In the genomic region with DNA sequence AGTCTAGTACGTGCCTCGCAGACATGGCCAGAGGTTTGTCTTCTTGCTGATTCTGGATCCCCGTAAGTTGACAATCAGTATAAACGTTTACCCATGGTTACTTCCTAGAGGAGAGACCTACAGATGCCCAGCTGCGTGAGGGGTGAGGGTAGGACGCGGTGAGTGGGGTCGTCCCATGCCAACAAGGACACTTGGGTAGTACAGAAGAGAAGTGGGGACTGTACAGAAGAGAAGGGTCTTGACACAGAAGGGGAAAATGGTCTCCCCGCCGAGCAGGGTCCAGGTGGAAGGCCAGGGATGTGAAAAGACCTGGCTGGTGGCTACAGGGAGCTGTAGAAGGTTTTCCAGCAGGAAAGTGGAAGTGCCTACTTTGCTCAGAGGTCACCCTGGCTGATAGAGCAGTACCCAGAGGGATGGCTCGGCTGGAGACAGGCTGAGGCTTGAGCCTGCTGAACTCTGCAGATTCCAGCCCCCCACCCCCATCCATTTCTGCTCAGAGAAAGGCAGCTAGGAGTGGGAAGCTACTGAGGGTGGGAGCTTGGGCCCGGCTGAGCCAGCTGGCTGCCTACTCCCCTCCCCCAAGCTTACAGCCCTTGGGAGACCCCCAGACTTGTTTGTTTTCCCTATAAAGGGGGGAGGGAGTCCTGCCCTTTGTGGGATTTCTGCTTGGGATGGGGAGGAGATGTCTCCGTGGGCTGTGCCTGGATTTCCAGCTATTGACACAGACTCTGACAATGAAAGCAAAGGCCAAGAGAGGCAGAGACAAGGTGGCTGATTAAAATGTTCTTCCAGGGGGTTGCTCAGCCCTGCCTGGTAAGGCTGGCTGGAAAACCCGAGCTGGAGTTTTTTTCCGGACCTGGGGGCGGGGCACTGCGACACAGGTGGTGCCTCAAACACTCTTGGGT, we compare ENCODE assay signal across 7 mouse cellular contexts. TPM values are rescaled to one million over a fixed set of nuclear protein-coding genes. Genes with fewer than 3 reads are reported as not detected.
DNase-seq lines count a peak whose midpoint lies in the region; ATAC-seq and TF ChIP-seq lines count a peak whose summit lies in the region.

No protein-coding gene starts in this region.

- no peak for TF ChIP-seq RAD21 in MEL (IDR thresholded peaks at IDR 0.05; ENCODE audit: low read depth, low read length)

- H3K36me3 ChIP-seq in MEL (ENCODE audit: control insufficient read depth in 1 of 2, insufficient read depth in 2 of 2, low read length in 2 of 2): no peaks in the 10 kb centered on the region
- H3K36me3 ChIP-seq in heart, postnatal 0 days (replicated peaks; ENCODE audit: control insufficient read depth, insufficient read depth, low read length): no peaks in the 10 kb centered on the region
- H3K36me3 ChIP-seq in limb, embryonic 14.5 days (ENCODE audit: control insufficient read depth, insufficient read depth, low read length): no peaks in the 10 kb centered on the region
- no peaks in the 10 kb centered on the region for H3K36me3 ChIP-seq in stomach, embryonic 14.5 days (ENCODE audit: control insufficient read depth, insufficient read depth, low read length)

- no peak overlapping the region for H3K4me3 ChIP-seq in MEL (ENCODE audit: control insufficient read depth in 1 of 2, insufficient read depth in 1 of 2, low read depth in 2 of 2, low read length in 2 of 2)
- no peak overlapping the region for H3K4me3 ChIP-seq in heart, postnatal 0 days (ENCODE audit: low read depth, low read length)
- H3K4me3 ChIP-seq in limb, embryonic 14.5 days (replicated peaks; ENCODE audit: low read length): no peak overlapping the region
- no peak overlapping the region for H3K4me3 ChIP-seq in stomach, embryonic 14.5 days (ENCODE audit: low read depth, low read length)

- H3K4me2 ChIP-seq in heart, postnatal 0 days (ENCODE audit: low read depth, low read length): peak overlapping the region; percentile 18
- H3K4me2 ChIP-seq in limb, embryonic 14.5 days (replicated peaks; ENCODE audit: low read depth, low read length, severe bottlenecking): peak overlapping the region; percentile 27
- peak overlapping the region; percentile 22; the same call in 1 of the 2 replicates for H3K4me2 ChIP-seq in stomach, embryonic 14.5 days (replicated peaks; ENCODE audit: low read depth, low read length)

- TF ChIP-seq POLR2A in MEL (IDR thresholded peaks at IDR 0.05; ENCODE audit: control insufficient read depth in 1 of 2, insufficient read depth in 1 of 2, low read depth in 1 of 2, low read length in 2 of 2, poor library complexity in 1 of 2): no peak
- no peak for TF ChIP-seq POLR2A in limb, embryonic 14.5 days (IDR thresholded peaks at IDR 0.05; ENCODE audit: borderline replicate concordance, extremely low read depth, insufficient read depth, insufficient read length)

- H3K9me3 ChIP-seq in MEL (replicated peaks; ENCODE audit: insufficient read depth, low read length): no peaks in the 10 kb centered on the region
- H3K9me3 ChIP-seq in heart, postnatal 0 days (replicated peaks; ENCODE audit: control insufficient read depth, low read length): peaks cover 8% of the 10 kb centered on the region; the same call in 1 of the 2 replicates
- no peaks in the 10 kb centered on the region for H3K9me3 ChIP-seq in limb, embryonic 14.5 days (ENCODE audit: control insufficient read depth, low read length)
- no peaks in the 10 kb centered on the region for H3K9me3 ChIP-seq in stomach, embryonic 14.5 days (ENCODE audit: control insufficient read depth, low read depth, low read length)

- no peak overlapping the region for H3K27ac ChIP-seq in MEL (ENCODE audit: control insufficient read depth, low read depth, low read length)
- no peak overlapping the region for H3K27ac ChIP-seq in heart, postnatal 0 days (ENCODE audit: low read depth)
- H3K27ac ChIP-seq in limb, embryonic 14.5 days (replicated peaks; ENCODE audit: low read depth, low read length): peak overlapping the region; percentile 61
- no peak overlapping the region; the same call in 1 of the 2 replicates for H3K27ac ChIP-seq in stomach, embryonic 14.5 days (ENCODE audit: low read length)

- 33% methylated on average over 17 of the region's 17 CpGs for WGBS in heart, postnatal 0 days
- WGBS in limb, embryonic 14.5 days: 24% methylated on average over 17 of the region's 17 CpGs
- WGBS in stomach, embryonic 14.5 days: 27% methylated on average over 17 of the region's 17 CpGs

- no peak overlapping the region for H3K9ac ChIP-seq in MEL (ENCODE audit: control insufficient read depth, low read depth, low read length, poor library complexity, severe bottlenecking)
- H3K9ac ChIP-seq in heart, postnatal 0 days (replicated peaks; ENCODE audit: low read depth, low read length): no peak overlapping the region
- no peak overlapping the region for H3K9ac ChIP-seq in limb, embryonic 14.5 days (ENCODE audit: low read depth, low read length, severe bottlenecking)
- H3K9ac ChIP-seq in stomach, embryonic 14.5 days (replicated peaks; ENCODE audit: low read depth, low read length): no peak overlapping the region; the same call in 1 of the 2 replicates

- peak; percentile 78 for ATAC-seq in heart, postnatal 0 days (ENCODE audit: insufficient read depth, low read depth)
- ATAC-seq in limb, embryonic 14.5 days (ENCODE audit: low FRiP score, low read depth): peak; percentile 82
- peak; percentile 85 for ATAC-seq in stomach, embryonic 14.5 days (ENCODE audit: insufficient number of reproducible peaks, insufficient read depth, low FRiP score, low read depth)
- ATAC-seq in erythroid progenitor cell, adult 5-6 weeks (replicated peaks; ENCODE audit: low FRiP score, poor library complexity, severe bottlenecking): no peak

- no peak for TF ChIP-seq EP300 in MEL (IDR thresholded peaks at IDR 0.05; ENCODE audit: low read depth in 1 of 2, low read length in 2 of 2)
- no peak for TF ChIP-seq EP300 in heart, postnatal 0 days (IDR thresholded peaks at IDR 0.05; ENCODE audit: low read depth)

- H3K27me3 ChIP-seq in MEL (ENCODE audit: control insufficient read depth in 1 of 2, insufficient read depth in 2 of 2, low read length in 2 of 2): peaks cover 11 to 13% of the 10 kb centered on the region in 2 experiments
- H3K27me3 ChIP-seq in heart, postnatal 0 days (ENCODE audit: control insufficient read depth, insufficient read depth, low read length): peaks cover 99% of the 10 kb centered on the region
- H3K27me3 ChIP-seq in limb, embryonic 14.5 days (ENCODE audit: control insufficient read depth, insufficient read depth, low read length): no peaks in the 10 kb centered on the region
- no peaks in the 10 kb centered on the region for H3K27me3 ChIP-seq in stomach, embryonic 14.5 days (ENCODE audit: control insufficient read depth, insufficient read depth, low read length)

- H3K79me2 ChIP-seq in MEL (ENCODE audit: control insufficient read depth, insufficient read depth, low read length, poor library complexity): no peaks in the 10 kb centered on the region

- DNase-seq in MEL (ENCODE audit: low read depth, low spot score): no peak
- DNase-seq in adrenal gland, postnatal 10 days: peak; percentile 64
- DNase-seq in heart, postnatal 0 days (ENCODE audit: low spot score): peak; percentile 40
- DNase-seq in limb, embryonic 14.5 days (ENCODE audit: low spot score): peak; percentile 75
- no peak for DNase-seq in spleen, postnatal 10 days (ENCODE audit: low spot score in 2 of 2)

- no peak for TF ChIP-seq CTCF in MEL (IDR thresholded peaks at IDR 0.05 in 2 of 3, conservative IDR thresholded peaks at IDR 0.05 in 1 of 3; ENCODE audit: control insufficient read depth in 1 of 3, insufficient read depth in 1 of 3, low read depth in 2 of 3, low read length in 3 of 3, poor library complexity in 1 of 3, severe bottlenecking in 1 of 3)
- TF ChIP-seq CTCF in heart, postnatal 0 days (IDR thresholded peaks at IDR 0.05; ENCODE audit: low read depth): no peak

- H3K4me1 ChIP-seq in MEL (ENCODE audit: control insufficient read depth in 1 of 2, insufficient read depth in 2 of 2, low read length in 2 of 2): no peaks in the 10 kb centered on the region
- peaks cover 18% of the 10 kb centered on the region; the same call in 1 of the 2 replicates for H3K4me1 ChIP-seq in heart, postnatal 0 days (ENCODE audit: control insufficient read depth, insufficient read depth)
- H3K4me1 ChIP-seq in limb, embryonic 14.5 days (ENCODE audit: control insufficient read depth, insufficient read depth, low read length): peaks cover 25% of the 10 kb centered on the region
- H3K4me1 ChIP-seq in stomach, embryonic 14.5 days (ENCODE audit: control insufficient read depth, insufficient read depth, low read length): peaks cover 11% of the 10 kb centered on the region

TF ChIP-seq in MEL, 35 proteins besides CTCF, POLR2A, EP300 and RAD21:
- TF ChIP-seq MEF2A (IDR thresholded peaks at IDR 0.05; ENCODE audit: extremely low read depth, insufficient replicate concordance, low read depth, low read length, poor library complexity, severe bottlenecking) (no peak), ZNF384 (IDR thresholded peaks at IDR 0.05; ENCODE audit: low read depth, low read length) (peak; percentile 72)

RNA-seq across cellular contexts. Expression of gene Tle3, which starts 11.2 kb away (rescaled TPM):
- 20.3 and 28.4 TPM in 2 replicates for total RNA-seq in MEL (2012; rRNA removed)
- polyA plus RNA-seq in MEL (2012; ENCODE audit: insufficient read depth in 1 of 2, insufficient read length in 2 of 2, low read depth in 1 of 2, low replicate concordance in 2 of 2, missing spikeins in 1 of 2): 10 to 100 TPM in 1 of 2 experiments, not detected in 1; 26.8 TPM
- total RNA-seq in adrenal gland, postnatal 10 days (2021): 10 to 100 TPM; 82.4 to 92.7 TPM
- 22.8 and 33.8 TPM in 2 replicates for total RNA-seq in heart, postnatal 0 days (2014; rRNA removed; ENCODE audit: low replicate concordance)
- polyA plus RNA-seq in heart, postnatal 0 days (2015; fragmentation: Nextera tagmentation; extraction: Ambion mirVana): 4.5 and 4.9 TPM in 2 replicates
- 113 and 156 TPM in 2 replicates for polyA plus RNA-seq in limb, embryonic 14.5 days (2012; rRNA removed)
- 45.1 and 47.3 TPM in 2 replicates for polyA plus RNA-seq in limb, embryonic 14.5 days (2014; fragmentation: Nextera tagmentation; extraction: Ambion mirVana)
- polyA plus RNA-seq in stomach, embryonic 14.5 days (2014; fragmentation: Nextera tagmentation; extraction: Ambion mirVana): 31.9 and 32.3 TPM in 2 replicates
- total RNA-seq in erythroid progenitor cell, adult 5-6 weeks (2015; ENCODE audit: low replicate concordance): 9.7 and 20.5 TPM in 2 replicates
- total RNA-seq in erythroid progenitor cell, adult 5-6 weeks (2017; ENCODE audit: low replicate concordance): 14.6 and 23.9 TPM in 2 replicates

Comparison
In these comparisons a context has a peak if more than half of its experiments do, and no peak if none do; other contexts are left out.
1. DNase-seq: peak in adrenal gland, postnatal 10 days (single experiment), heart, postnatal 0 days (single experiment) and limb, embryonic 14.5 days (single experiment); none in MEL (single experiment) and spleen, postnatal 10 days (0 of 2).
2. Peak in every context shown above with its lines, with median percentiles within 50 percentile points of each other: H3K4me2 ChIP-seq.